Mouse (Mus musculus): ENCODE data around the gene Ppef2. TPM values are rescaled to one million over a fixed set of nuclear protein-coding genes. Genes with fewer than 3 reads are reported as not detected.
A peak's percentile ranks its signal among the peaks of the same experiment; 100 is the strongest.

The Ppef2 gene
- polyA plus RNA-seq, 1 experiment from 2014 or later, result not detected

DNA sequence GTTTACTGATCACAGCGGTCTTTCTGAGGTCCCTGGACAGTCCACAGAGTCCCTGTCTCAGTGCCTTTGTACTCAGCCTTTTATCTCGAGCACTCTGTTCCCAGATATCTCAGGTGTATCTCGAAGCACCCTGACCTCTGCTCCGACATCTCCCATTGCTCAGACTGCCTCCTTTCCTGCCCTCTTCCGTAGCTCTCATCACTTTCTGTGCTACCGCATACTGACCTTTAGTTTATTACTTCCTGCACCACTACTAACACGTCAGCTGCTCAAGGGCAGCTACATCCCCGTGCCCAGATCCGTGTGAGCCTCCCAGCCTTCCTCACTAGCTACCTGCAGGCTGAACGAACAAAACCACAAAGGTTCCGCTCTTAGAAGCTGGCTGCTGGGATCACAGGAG, 7.5 kb downstream of the Ppef2 start:
- no peak for ATAC-seq (ENCODE audit: insufficient read depth, low FRiP score, low TSS enrichment)
- H3K4me3 ChIP-seq (ENCODE audit: low read depth, low read length), result no peak overlapping the region
- 89% methylated on average over 11 of the region's 11 CpGs for WGBS

GRCm38 (mm10) chr5:92245483-92245882, 10.6 kb downstream of the Ppef2 start:
- no peak for DNase-seq (ENCODE audit: low spot score)
- Histone ChIP-seq H3K4me3 (ENCODE audit: low read depth, low read length) (no peak overlapping the region), H3K9ac (ENCODE audit: low read length) (no peak overlapping the region), H3K36me3 (ENCODE audit: control insufficient read depth, insufficient read depth, low read length) (no peaks in the 10 kb centered on the region), H3K4me2 (ENCODE audit: low read depth) (no peak overlapping the region), H3K27me3 (ENCODE audit: control insufficient read depth, insufficient read depth, low read length) (no peaks in the 10 kb centered on the region), H3K9me3 (ENCODE audit: control insufficient read depth, low read length) (no peaks in the 10 kb centered on the region), H3K4me1 (ENCODE audit: control insufficient read depth, insufficient read depth, low read length) (no peaks in the 10 kb centered on the region), H3K27ac (ENCODE audit: low read depth, low read length) (no peak overlapping the region)
- WGBS, result 95% methylated on average over 9 of the region's 9 CpGs
- no peak for ATAC-seq (ENCODE audit: insufficient read depth, low FRiP score, low TSS enrichment)

More for the DNA sequence above, 7.5 kb downstream of the Ppef2 start:
- Histone ChIP-seq H3K27me3 (ENCODE audit: control insufficient read depth, insufficient read depth, low read length) (no peaks in the 10 kb centered on the region), H3K9me3 (ENCODE audit: control insufficient read depth, low read length) (no peaks in the 10 kb centered on the region), H3K9ac (ENCODE audit: low read length) (no peak overlapping the region), H3K4me1 (ENCODE audit: control insufficient read depth, insufficient read depth, low read length) (no peaks in the 10 kb centered on the region), H3K36me3 (ENCODE audit: control insufficient read depth, insufficient read depth, low read length) (no peaks in the 10 kb centered on the region), H3K27ac (ENCODE audit: low read depth, low read length) (no peak overlapping the region), H3K4me2 (ENCODE audit: low read depth) (no peak overlapping the region)
- DNase-seq (ENCODE audit: low spot score), result no peak

DNA sequence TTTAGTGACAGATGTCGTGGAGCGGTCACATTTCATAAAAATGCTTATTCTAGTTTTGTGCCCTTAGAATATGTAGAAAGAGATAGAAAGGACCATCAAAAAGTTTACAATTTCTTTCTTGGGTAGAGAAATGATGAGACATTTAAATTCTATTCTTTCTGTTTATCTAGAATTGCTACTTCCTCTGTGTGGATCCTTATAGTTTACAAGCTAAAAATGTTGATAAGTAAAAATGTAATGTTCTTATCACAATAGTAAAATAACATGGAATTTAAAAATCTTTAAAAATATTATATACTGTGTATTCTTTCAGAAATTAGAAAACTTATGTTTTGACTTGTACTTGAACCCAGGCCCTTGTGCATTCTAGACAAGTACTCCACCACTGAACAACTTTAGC, 11.2 kb downstream of the Ppef2 start:
- DNase-seq (ENCODE audit: low spot score), result no peak
- Histone ChIP-seq H3K36me3 (ENCODE audit: control insufficient read depth, insufficient read depth, low read length) (no peaks in the 10 kb centered on the region), H3K4me3 (ENCODE audit: low read depth, low read length) (no peak overlapping the region), H3K27ac (ENCODE audit: low read depth, low read length) (no peak overlapping the region), H3K4me1 (ENCODE audit: control insufficient read depth, insufficient read depth, low read length) (no peaks in the 10 kb centered on the region), H3K9me3 (ENCODE audit: control insufficient read depth, low read length) (no peaks in the 10 kb centered on the region), H3K4me2 (ENCODE audit: low read depth) (no peak overlapping the region), H3K9ac (ENCODE audit: low read length) (no peak overlapping the region), H3K27me3 (ENCODE audit: control insufficient read depth, insufficient read depth, low read length) (no peaks in the 10 kb centered on the region)
- ATAC-seq (ENCODE audit: insufficient read depth, low FRiP score, low TSS enrichment), result no peak
- WGBS, result 94% methylated on average over 2 of the region's 2 CpGs

GRCm38 (mm10) chr5:92240769-92241168, 15.3 kb downstream of the Ppef2 start:
- H3K4me1 ChIP-seq (ENCODE audit: control insufficient read depth, insufficient read depth, low read length), result no peaks in the 10 kb centered on the region

GRCm38 (mm10) chr5:92239333-92240232, 16.5 kb downstream of the Ppef2 start:
- Histone ChIP-seq H3K4me2 (ENCODE audit: low read depth) (no peak overlapping the region), H3K36me3 (ENCODE audit: control insufficient read depth, insufficient read depth, low read length) (no peaks in the 10 kb centered on the region), H3K4me3 (ENCODE audit: low read depth, low read length) (no peak overlapping the region), H3K4me1 (ENCODE audit: control insufficient read depth, insufficient read depth, low read length) (no peaks in the 10 kb centered on the region), H3K9ac (ENCODE audit: low read length) (no peak overlapping the region), H3K27ac (ENCODE audit: low read depth, low read length) (no peak overlapping the region), H3K9me3 (ENCODE audit: control insufficient read depth, low read length) (no peaks in the 10 kb centered on the region), H3K27me3 (ENCODE audit: control insufficient read depth, insufficient read depth, low read length) (no peaks in the 10 kb centered on the region)
- DNase-seq (ENCODE audit: low spot score), result peak; percentile 66
- peak; percentile 45; the same call in 1 of the 2 replicates for ATAC-seq (ENCODE audit: insufficient read depth, low FRiP score, low TSS enrichment)
- 49% methylated on average over 29 of the region's 29 CpGs for WGBS

More at GRCm38 (mm10) chr5:92240769-92241168, 15.3 kb downstream of the Ppef2 start:
- H3K27me3 ChIP-seq (ENCODE audit: control insufficient read depth, insufficient read depth, low read length), result no peaks in the 10 kb centered on the region
- 91% methylated on average over 12 of the region's 12 CpGs for WGBS
- no peak overlapping the region for H3K9ac ChIP-seq (ENCODE audit: low read length)
- H3K4me2 ChIP-seq (ENCODE audit: low read depth), result no peak overlapping the region
- no peak overlapping the region for H3K27ac ChIP-seq (ENCODE audit: low read depth, low read length)
- H3K9me3 ChIP-seq (ENCODE audit: control insufficient read depth, low read length), result no peaks in the 10 kb centered on the region
- no peak for DNase-seq (ENCODE audit: low spot score)
- H3K36me3 ChIP-seq (ENCODE audit: control insufficient read depth, insufficient read depth, low read length), result no peaks in the 10 kb centered on the region
- no peak for ATAC-seq (ENCODE audit: insufficient read depth, low FRiP score, low TSS enrichment)
- no peak overlapping the region for H3K4me3 ChIP-seq (ENCODE audit: low read depth, low read length)

DNA sequence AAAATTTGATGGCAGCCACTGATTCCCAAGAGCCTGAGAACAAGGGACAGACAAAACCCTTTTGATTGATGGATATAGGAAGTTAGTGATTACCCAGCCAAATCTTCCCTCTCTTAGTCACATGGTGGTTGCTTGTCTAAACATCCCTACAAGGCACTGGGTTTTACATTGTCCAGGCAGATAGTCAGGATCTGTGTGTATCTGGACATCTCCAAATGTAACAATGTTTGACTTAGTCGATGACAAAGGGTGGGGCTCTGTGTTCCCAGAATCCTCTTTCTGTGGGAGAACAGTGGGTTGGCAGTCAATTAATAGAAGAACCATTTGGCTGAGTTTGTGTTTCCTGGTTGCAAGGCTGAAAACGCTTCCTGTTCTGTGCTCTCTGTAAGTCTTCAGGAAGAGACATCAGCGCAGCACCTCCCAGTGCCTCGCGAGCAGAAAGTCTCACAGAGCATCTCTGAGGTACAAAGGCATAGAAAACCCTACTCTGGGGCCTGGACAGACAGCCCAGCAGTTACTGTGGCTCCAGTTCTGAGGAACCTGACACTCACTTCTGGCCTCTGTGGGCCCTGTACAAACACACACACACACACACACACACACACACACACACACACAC, 21.0 kb downstream of the Ppef2 start:
- H3K4me3 ChIP-seq (ENCODE audit: low read depth, low read length), result no peak overlapping the region
- no peaks in the 10 kb centered on the region for H3K9me3 ChIP-seq (ENCODE audit: control insufficient read depth, low read length)
- no peak overlapping the region for H3K4me2 ChIP-seq (ENCODE audit: low read depth)
- 55% methylated on average over 5 of the region's 5 CpGs for WGBS
- no peak overlapping the region for H3K27ac ChIP-seq (ENCODE audit: low read depth, low read length)
- H3K27me3 ChIP-seq (ENCODE audit: control insufficient read depth, insufficient read depth, low read length), result no peaks in the 10 kb centered on the region
- H3K36me3 ChIP-seq (ENCODE audit: control insufficient read depth, insufficient read depth, low read length), result no peaks in the 10 kb centered on the region
- no peak overlapping the region for H3K9ac ChIP-seq (ENCODE audit: low read length)
- ATAC-seq (ENCODE audit: insufficient read depth, low FRiP score, low TSS enrichment) (no peak), DNase-seq (ENCODE audit: low spot score) (no peak)
- no peaks in the 10 kb centered on the region for H3K4me1 ChIP-seq (ENCODE audit: control insufficient read depth, insufficient read depth, low read length)

GRCm38 (mm10) chr5:92233366-92233765, 22.7 kb downstream of the Ppef2 start:
- Histone ChIP-seq H3K4me1 (ENCODE audit: control insufficient read depth, insufficient read depth, low read length) (no peaks in the 10 kb centered on the region), H3K36me3 (ENCODE audit: control insufficient read depth, insufficient read depth, low read length) (no peaks in the 10 kb centered on the region), H3K9me3 (ENCODE audit: control insufficient read depth, low read length) (no peaks in the 10 kb centered on the region), H3K27me3 (ENCODE audit: control insufficient read depth, insufficient read depth, low read length) (no peaks in the 10 kb centered on the region), H3K4me3 (ENCODE audit: low read depth, low read length) (no peak overlapping the region), H3K4me2 (ENCODE audit: low read depth) (no peak overlapping the region), H3K9ac (ENCODE audit: low read length) (no peak overlapping the region), H3K27ac (ENCODE audit: low read depth, low read length) (no peak overlapping the region)
- DNase-seq (ENCODE audit: low spot score) (no peak), ATAC-seq (ENCODE audit: insufficient read depth, low FRiP score, low TSS enrichment) (no peak)
- WGBS, result 92% methylated on average over 4 of the region's 4 CpGs

GRCm38 (mm10) chr5:92231836-92232235, 24.2 kb downstream of the Ppef2 start:
- H3K9ac ChIP-seq (ENCODE audit: low read length), result no peak overlapping the region
- no peak overlapping the region for H3K4me3 ChIP-seq (ENCODE audit: low read depth, low read length)
- no peaks in the 10 kb centered on the region for H3K9me3 ChIP-seq (ENCODE audit: control insufficient read depth, low read length)
- H3K4me2 ChIP-seq (ENCODE audit: low read depth), result no peak overlapping the region
- no peak for DNase-seq (ENCODE audit: low spot score)
- no peaks in the 10 kb centered on the region for H3K27me3 ChIP-seq (ENCODE audit: control insufficient read depth, insufficient read depth, low read length)
- no peak for ATAC-seq (ENCODE audit: insufficient read depth, low FRiP score, low TSS enrichment)
- 90% methylated on average over 10 of the region's 10 CpGs for WGBS
- H3K4me1 ChIP-seq (ENCODE audit: control insufficient read depth, insufficient read depth, low read length), result no peaks in the 10 kb centered on the region
- no peak overlapping the region for H3K27ac ChIP-seq (ENCODE audit: low read depth, low read length)
- H3K36me3 ChIP-seq (ENCODE audit: control insufficient read depth, insufficient read depth, low read length), result no peaks in the 10 kb centered on the region

- Histone ChIP-seq H3K4me3 (ENCODE audit: low read depth, low read length) (no peak overlapping the region), H3K9me3 (ENCODE audit: control insufficient read depth, low read length) (no peaks in the 10 kb centered on the region), H3K9ac (ENCODE audit: low read length) (no peak overlapping the region), H3K36me3 (ENCODE audit: control insufficient read depth, insufficient read depth, low read length) (no peaks in the 10 kb centered on the region), H3K4me1 (ENCODE audit: control insufficient read depth, insufficient read depth, low read length) (no peaks in the 10 kb centered on the region), H3K4me2 (ENCODE audit: low read depth) (no peak overlapping the region), H3K27me3 (ENCODE audit: control insufficient read depth, insufficient read depth, low read length) (no peaks in the 10 kb centered on the region), H3K27ac (ENCODE audit: low read depth, low read length) (no peak overlapping the region)
- no peak for ATAC-seq (ENCODE audit: insufficient read depth, low FRiP score, low TSS enrichment)
- 85% methylated on average over 11 of the region's 11 CpGs for WGBS
- no peak for DNase-seq (ENCODE audit: low spot score)
These were observed 25.8 kb downstream of the Ppef2 start for GRCm38 (mm10) chr5:92230306-92230705.
